Mouse (Mus musculus) adrenal gland, postnatal 36 days (tissue): ENCODE measurements around the gene Taok3. TPM values are rescaled to one million over a fixed set of nuclear protein-coding genes. Genes with fewer than 3 reads are reported as not detected.
"Not testable (repeated sequence)": the region's sequence is repeated elsewhere in the genome, so short reads cannot be mapped to it uniquely, and the experiment has no call there.

Experiments used
- DNase-seq, 2 experiments: peaks; one replicate each; pipeline ENCODE4 v3.0.0; 2021; ENCODE audit warnings: mixed read lengths in 1 of 2
- total RNA-seq, 2 experiments: library from RNA; stranded (reverse); gene quantifications; 2 replicates each; pipeline ENCODE4 v1.2.3; 2021

The Taok3 gene
- total RNA-seq, 2 experiments from 2014 or later = 31.3 to 40.7 TPM

DNA sequence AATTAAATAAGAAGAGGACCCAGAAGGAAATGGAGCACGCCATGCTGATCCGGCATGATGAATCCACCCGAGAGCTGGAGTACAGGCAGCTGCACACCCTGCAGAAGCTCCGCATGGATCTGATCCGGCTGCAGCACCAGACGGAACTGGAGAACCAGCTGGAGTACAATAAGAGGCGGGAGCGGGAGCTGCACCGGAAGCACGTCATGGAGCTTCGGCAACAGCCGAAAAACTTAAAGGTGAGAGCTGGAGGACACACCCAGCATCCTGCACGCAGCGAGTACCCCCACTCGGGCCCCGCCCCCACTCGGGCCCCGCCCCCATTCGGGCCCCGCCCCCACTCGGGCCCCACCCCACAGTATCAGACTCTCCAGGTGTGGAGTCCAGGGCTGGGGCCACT is 143.6 kb downstream of the Taok3 start:
- no peak for DNase-seq

DNA sequence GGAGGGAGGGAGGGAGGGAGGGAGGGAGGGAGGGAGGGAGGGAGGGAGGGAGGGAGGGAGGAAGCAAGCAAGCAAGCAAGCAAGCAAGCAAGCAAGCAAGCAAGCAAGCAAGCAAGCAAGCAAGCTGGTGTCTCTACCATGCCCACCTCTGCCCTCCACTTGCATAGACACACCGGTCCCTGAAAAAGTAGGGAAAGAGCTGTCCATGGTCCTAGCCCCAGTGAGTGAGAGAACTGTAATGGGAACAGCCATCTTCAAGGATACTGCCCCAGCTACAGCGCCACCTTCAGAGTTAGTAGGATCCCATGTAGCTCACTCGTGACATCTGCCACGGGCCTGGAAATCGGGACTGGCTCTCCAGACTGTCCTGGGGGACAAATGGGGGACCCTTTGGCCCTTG is 144.8 kb downstream of the Taok3 start:
- DNase-seq = no peak

DNA sequence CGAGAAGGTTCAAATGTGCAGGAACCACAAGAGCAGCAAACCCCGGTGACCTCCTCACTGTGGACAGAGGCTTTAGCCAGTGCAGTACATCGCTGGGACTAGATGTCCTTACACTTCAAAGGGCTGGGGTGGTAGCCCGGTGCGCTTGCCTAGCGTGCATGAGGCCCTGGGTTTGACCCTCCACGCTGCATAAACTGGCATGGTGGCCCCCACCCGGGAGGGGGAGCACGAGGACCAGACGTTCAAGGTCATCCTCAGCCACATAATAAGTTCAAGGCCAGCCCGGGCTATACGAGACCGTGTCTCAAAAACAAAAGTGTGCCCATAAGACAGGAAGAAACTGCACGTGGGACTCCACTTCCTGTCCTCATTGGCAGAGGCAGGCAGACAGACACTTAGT is 148.0 kb downstream of the Taok3 start:
- DNase-seq = peak; percentile 23 to 52

DNA sequence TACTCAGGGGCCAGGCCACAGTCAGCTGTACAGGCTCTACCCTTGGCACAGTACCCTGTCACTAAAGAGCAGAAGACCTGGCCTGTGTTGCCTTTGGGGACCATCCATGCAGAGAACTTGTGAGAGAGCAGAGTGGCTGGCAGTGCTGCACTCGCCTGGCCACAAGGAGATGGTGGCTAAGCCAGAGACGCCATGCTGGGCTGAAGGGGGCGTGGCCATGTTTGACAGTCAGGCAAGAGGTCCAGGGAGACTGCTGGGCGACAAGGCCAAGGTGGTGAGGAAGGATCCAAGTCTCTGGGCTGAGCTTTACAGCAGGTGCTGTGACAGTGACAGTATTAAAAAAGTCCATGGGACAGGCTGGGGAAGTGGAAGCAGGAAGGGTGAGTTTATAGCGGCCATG is 148.8 kb downstream of the Taok3 start:
- no peak for DNase-seq

DNA sequence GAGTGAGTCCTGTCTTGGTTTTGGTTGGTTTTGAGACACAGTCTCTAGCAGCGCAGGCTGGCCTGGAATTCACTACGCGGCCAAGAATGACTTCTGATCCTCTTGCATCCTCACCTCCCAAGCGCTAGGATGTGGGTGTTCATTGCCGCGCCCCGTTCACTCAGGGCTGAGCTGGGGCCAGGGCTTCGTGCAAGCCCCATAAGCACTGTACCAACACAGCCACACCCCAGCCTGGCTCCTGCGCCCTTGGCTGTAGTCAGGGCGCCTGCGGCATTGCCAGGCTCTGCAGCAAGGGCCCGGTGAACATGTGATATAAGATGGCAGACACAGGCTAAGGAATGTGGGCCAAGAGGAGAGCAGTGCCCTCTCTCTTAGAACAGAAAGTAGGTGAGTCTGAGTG is 149.5 kb downstream of the Taok3 start:
- no peak for DNase-seq

DNA sequence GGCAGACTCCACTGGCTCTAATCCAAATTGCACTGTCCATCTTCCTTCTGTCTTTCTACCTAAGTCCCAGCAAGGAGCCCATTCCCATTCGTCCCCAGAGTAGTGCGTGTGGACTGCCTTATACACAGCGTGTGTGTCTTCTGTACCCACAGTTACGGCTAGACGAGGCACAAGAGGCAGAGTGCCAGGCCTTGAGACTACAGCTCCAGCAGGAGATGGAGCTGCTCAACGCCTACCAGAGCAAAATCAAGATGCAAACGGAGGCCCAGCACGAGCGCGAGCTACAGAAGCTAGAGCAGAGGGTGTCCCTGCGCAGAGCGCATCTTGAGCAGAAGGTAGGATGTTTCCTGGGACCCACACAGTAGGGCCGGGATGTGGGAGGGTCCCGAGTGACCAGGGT is 152.0 kb downstream of the Taok3 start:
- DNase-seq = no peak

DNA sequence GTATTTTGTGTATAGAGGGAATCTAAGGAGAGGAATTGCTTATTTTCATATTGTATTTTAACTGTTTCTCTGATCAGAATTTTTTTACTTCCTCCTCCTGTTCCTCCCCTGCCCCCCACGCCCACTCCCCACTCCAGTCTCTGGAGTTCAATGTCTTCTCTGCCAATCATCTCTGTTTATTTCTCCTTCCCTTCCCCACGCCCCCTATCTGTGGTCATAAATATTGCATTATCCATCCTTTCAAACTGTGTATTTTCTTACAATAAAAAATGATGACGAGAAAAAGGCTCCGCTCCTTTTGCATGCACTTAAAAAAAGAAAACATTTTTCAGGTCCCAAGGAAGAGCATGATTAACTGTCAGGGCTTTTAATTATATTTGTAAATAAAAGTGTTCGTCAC is 154.9 kb downstream of the Taok3 start:
- no peak for DNase-seq

DNA sequence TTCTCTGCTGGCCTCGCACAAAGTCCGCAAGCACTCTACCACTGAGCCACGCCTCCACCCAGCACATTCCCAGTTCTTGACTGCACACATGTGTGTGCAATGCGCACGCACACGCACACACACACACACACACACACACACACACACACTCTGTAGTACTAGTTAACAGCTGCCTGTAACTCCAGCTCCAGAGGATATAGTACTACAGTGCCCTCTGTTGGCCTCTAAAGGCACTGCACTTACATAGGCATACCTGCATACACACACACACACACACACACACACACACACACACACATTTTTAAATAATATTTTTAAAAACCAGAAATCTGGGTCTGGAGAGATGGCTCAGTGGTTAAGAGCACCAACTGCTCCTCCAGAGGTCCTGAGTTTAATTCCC is 157.9 kb downstream of the Taok3 start:
- DNase-seq = no peak

DNA sequence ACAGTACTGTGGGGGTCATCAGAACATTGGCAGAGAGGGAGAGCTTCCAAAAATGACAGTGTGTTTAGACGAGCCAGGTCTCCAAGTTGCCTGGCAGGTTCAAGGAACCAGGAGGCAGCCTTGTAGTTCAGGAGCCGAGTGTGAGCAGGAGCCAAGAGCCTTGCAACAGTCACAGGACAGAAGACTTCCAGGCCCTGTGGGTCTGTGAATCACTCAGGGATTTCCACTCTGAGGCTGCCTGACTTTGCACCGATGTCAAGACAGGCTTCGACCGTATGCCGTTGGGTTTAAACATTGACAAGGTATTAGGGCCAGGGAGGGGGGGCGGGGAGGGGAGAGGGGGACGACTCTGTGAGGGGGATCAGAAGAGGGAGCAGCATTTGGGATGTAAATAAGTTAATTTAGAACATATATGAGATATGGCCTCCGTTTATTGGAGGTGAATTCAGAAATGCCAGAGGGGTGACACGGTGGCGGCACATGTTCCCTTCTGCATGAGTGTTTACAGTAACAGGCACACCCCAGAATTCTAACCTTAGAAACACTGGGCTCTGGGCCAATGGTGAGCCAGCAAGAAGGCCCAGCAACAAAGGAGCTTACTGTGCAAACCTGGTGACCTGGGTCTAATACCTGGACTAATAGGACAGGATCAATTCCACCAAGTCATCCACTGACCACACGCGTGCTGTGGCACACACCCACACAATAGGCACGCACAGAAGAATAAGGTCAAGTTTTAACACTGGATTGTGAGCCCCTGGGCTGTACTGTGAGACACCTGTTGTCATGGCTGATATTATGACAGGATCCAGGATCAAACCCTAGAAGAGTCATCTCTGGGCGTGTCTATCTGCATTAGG is 159.1 kb downstream of the Taok3 start:
- DNase-seq = peak; percentile 37 to 65

DNA sequence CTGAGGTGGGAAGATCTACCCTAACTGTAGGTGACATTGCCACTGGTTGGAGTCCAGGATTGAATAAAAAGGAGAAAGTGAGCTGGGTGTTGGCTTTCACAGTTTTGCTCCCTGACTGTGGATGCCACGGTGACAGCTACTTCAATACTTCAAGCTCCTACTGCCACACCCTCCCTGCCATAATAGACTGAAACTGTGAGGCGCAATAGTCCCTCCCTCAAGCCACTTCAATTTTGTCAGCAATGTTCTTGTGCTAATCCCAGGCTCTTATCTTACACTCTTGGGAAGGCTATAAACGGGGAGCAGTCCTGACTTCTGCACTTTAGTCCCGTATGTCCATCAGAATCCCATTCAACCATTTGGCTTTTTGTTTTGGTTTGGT is 159.7 kb downstream of the Taok3 start:
- no peak for DNase-seq

DNA sequence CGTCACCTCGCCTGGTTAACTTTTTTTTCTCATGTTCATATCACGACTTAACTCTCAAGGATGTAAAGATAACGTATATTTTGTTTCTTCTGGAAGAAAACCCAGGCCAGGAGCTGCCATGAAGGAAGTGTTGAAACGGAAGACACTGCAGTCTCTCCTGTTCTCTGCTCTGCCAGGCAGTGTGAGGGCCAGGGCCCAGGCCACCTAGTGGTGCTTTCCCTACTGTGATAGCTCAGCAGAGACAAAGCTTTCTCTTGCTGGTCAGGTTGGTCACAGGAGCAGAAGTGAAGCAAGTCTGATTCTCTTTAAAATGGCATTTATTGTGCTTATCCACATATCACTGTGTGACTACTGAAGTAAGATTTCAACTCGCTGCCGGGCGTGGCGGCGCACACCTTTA is 161.6 kb downstream of the Taok3 start:
- peak in 1 of 2 experiments; percentile 54 for DNase-seq

DNA sequence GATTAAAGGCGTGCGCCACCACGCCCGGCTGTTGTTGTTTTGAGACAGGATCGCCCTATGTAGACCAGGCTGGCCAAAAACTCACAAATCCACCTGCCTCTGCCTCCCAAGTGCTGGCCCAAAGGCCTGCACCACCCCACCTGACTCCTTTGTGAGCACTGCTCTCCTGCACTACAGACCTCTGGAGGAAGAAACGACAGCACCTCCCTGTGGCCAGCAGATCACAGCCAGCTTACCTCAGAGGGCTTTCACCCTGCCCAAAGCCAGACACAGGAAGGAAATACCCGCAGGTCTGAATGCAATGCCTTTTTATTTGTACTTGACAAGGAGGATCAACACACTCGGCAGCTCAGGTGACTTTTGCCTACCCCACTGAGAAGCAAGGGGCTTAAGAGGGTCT is 162.4 kb downstream of the Taok3 start:
- no peak for DNase-seq

DNA sequence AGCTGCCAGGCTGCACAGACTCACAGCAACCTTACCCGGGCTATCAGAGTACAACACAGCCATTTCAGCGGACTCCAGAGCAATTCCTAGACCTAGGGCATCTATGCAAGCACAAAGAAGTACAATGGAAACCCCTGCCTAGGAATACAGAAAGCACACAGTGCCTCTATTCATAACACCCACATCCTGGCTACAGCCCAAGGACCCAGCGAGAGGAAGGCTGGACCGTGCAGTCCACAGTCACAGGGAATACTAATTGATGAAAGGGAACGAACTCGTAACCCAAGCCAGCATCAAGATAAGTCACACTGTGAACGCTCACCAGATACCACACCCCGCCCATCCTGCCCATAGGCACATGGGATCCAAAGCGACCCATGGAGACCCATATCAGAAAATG is 164.1 kb downstream of the Taok3 start:
- peak; percentile 39 to 66 for DNase-seq

DNA sequence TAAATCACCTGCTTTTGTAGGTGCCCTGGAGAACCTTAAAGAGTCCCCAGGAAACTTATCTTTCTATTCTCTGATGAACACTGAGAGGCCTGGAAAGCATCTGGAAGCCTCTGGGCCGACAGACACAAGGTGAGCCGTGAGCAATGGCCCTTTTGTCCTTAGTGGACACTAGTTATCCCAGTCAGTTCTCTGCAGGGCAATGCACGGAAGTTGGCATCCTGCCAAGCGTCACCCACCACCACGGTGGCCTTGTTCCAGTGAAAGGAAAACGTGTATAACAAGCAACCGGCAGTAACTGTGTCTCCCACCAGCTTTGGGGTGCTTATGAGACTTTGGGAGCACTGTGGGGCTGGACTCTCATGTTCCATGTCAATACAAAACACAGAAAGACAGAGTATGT is 164.8 kb downstream of the Taok3 start:
- DNase-seq = no peak

DNA sequence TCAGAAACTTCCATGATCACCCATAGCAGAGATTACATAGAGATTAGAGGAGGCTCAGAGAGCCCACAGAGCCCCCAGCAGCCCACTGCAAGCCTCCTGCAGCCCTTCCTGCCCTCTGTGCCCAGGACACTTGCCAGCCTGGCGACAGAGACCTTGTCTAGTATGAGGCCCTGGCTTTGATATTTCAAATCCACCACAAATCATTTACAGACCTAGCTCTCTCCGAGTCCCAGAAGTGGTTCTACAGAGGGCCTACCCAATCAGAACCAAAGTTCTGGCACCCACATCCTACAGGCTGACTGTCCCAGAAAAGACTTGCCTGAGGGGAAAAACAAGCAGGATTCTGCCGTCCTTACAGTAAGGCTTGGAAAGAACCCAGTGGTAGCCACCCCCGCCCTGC is 165.3 kb downstream of the Taok3 start:
- peak; percentile 43 to 44 for DNase-seq

DNA sequence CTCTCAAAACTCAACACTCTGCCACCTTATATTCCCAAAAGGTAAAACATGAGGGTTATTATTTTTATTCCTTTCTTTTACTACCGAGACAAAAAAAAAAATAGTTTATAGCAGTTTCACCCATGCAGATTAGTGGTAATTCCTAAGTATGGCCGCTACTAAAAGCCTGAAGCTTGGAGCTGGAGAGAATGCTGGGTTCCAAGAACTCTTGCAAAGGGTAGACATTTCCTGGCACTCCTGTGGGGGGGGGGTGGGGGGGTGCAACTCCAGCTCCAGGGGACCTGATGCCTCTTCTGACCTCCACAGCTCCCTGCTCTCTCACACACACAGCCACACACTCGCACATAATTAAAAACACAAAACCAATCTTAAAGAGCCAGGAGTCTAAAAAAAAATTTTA is 166.4 kb downstream of the Taok3 start:
- no peak for DNase-seq

DNA sequence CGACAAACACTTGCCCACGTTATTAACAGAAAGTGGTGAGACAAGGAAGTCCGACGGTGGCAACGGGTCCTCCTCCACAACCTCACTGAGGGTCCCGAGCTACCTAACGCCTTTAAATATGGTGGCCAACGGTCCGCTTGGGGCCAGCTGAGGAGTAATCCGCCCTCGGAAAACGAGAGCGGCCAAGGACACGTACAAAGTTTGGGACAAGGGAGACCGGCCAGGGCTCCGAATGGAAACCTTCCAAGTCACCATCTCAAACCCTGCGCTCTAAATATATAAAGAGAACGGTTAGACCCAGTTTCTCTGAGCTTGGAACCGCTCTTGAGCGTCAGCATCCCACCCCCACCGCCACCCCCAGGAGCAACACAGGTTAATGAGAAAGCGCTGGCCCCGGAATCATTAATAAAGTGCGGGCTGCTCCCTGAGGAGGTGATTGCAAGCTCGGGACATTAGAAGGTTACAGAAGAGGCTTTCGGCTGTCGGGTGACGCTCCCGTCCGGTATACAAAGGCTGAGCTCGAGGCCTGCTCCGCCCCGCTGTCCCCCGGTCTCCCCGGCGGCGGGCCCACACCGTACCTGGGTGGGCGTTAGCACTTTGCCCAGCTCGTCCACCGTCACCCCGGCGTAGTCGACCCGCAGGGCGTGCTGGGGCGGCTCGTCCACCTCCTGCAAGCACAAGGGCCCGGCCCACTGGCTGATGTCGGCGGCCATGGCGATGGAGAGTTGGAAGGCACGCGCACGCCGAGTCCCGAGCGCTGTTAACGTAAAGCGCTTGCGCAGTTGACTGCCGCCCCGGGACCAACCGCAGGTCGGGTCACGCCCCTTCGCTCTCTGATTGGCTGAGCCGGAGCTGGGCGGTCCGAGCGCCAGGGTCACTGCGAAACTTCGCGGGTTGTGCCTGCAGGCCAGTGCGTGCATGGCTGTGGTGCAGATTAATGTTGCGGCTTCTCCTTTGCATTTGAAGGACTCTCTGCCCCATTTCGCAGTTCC is 167.2 kb downstream of the Taok3 start, which contains the start of gene Pebp1:
TSS of gene Pebp1 (minus strand) at position 795 of the 992 bp plus-strand sequence.
- peak; percentile 98 for DNase-seq

DNA sequence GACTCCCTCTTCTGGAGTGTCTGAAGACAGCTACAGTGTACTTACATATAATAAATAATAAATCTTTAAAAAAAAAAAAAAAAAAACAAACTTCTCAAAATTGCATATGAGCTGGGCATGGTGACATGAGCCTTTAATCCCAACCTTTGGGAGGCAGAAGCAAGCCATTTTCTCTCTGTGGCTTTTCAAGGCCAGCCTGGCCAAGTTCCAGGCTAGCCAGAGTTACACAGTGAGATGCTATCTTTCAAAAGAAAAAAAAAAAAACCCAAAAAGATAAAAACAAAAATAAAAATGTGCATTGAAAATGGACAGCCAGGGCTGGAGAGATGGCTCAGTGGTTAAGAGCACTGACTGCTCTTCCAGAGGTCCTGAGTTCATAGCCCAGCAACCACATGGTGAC is 169.7 kb downstream of the Taok3 start:
- peak; percentile 64 to 70 for DNase-seq

DNA sequence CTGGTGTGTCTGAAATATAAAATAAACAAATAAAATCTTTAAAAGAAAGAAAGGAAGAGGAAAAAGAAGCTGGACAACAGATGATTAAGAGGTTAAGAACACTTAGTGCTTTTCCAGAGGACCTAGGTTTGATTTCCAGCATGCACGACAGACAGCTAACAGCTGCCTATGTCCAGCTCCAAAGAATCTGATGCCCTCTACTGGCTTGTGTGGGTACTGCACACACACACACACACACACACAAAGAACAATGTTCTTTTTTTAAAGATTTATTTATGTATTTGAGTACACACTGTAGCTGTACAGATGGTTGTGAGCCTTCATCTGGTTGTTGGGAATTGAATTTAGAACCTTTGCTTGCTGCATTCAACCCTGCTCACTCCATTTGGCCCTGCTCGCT is 170.2 kb downstream of the Taok3 start:
- DNase-seq = no peak

DNA sequence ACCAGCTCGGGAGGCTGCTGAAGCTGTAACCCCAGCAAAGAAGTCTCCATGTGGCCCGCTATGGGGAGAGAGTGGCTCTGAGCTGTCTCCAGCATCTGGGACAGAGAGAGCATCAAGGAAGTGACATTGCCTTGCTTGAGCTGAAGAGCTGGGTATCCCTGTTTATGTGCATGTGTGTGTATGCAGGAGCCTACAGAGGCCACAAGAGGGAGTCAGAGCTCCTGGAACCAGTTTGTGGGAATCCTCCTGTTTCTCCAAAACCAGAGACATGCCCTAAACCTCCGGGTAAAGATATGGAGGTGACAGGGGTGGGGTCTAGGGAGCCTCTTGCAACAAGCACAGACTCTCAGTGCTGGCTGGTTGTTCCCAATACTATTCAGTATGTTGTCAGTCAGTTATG is 171.4 kb downstream of the Taok3 start:
- DNase-seq = no peak

DNA sequence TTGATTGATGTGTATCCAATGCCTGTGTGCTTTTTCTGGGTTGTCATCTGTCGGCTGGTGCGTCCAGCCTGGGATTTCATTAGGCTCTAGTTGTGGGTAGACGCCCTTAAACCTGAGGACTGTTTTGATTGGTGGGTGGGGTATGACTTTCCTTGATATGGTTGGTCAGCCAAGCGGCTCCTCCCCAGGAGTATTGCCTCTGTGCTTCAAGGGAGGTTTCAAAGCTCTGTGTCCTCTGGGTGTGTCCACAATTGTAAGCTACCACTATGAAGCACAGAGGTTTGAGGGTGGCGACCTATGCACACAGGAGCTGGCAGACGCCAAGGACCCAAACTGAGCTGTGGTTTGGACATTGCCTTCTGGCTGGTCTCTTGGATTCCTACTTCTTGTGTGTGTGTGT is 172.6 kb downstream of the Taok3 start:
- DNase-seq = no peak

DNA sequence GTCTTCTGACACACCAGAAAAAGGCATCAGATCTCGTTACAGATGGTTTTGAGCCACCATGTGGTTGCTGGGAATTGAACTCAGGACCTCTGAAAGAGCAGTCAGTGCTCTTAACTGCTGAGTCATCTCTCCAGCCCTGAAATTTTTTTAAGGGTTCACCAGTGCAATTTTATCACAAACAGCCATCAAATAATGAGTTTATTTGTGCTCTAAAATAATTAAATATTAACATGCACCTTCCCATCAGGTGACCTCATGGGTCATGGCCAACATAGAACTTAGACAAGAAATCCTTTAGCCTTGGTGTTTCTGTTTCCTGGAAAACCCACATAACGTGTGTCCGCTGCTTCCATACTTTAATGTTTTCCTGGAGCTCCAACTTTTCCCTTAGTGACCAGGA is 173.8 kb downstream of the Taok3 start:
- not testable (repeated sequence) for DNase-seq

DNA sequence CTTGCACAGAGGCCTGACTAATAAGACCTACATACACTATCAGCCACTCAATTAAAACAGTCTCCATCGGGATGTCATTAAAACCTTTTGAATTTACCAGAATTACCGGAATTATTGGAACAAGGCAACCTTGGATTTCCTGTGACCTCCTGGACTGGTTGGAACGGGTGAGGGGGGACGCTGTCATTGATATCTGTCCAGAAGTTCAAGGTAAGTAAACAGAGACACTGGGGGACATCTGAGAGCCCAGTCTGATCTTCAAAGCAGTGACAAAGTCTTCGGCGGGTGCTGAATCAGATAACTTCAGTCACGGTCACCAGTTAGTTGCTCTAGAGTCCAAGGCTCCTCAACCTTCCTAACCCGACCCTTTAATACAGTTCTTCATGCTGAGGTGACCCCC is 175.1 kb downstream of the Taok3 start:
- peak in 1 of 2 experiments; percentile 36 for DNase-seq
